Mouse (Mus musculus) cerebellum, adult 11-12 months (tissue): ENCODE measurements around the gene Tmem132b.

ENCODE experiments used
- DNase-seq: peaks from one replicate; pipeline ENCODE4 v3.0.0; 2022

The Tmem132b gene

GRCm38 (mm10) chr5:125794318-125794717, 262.7 kb downstream of the Tmem132b start:
- DNase-seq, result no peak

GRCm38 (mm10) chr5:125799622-125800021, 268.0 kb downstream of the Tmem132b start:
- no peak for DNase-seq

- no peak for DNase-seq
Observed at GRCm38 (mm10) chr5:125800025-125800424, 268.5 kb downstream of the Tmem132b start.

GRCm38 (mm10) chr5:125802801-125803200, 271.2 kb downstream of the Tmem132b start:
- no peak for DNase-seq

- DNase-seq, result no peak
Observed at GRCm38 (mm10) chr5:125805327-125805726, 273.8 kb downstream of the Tmem132b start.

GRCm38 (mm10) chr5:125807861-125808260, 276.3 kb downstream of the Tmem132b start:
- DNase-seq, result no peak

- no peak for DNase-seq
Observed at GRCm38 (mm10) chr5:125829342-125829741, 297.8 kb downstream of the Tmem132b start.

GRCm38 (mm10) chr5:125835890-125836289, 304.3 kb downstream of the Tmem132b start:
- DNase-seq, result no peak

- no peak for DNase-seq
Observed at GRCm38 (mm10) chr5:125836761-125837160, 305.2 kb downstream of the Tmem132b start.
